Mouse (Mus musculus): ENCODE data around the gene Defa22. TPM values are rescaled to one million over a fixed set of nuclear protein-coding genes. Genes with fewer than 3 reads are reported as not detected.

Gene Defa22
- polyA plus RNA-seq (2012; rRNA removed) = not detected in 2 replicates

GRCm38 (mm10) chr8:21161977-21162376 is at the start of gene Defa22:
Gene Defa22, plus strand, starts transcription at chr8:21162277.

GRCm38 (mm10) chr8:21134342-21134741 is 27.7 kb upstream of the Defa22 start, which contains the start of gene Defa30:
Gene Defa30, plus strand, starts transcription at chr8:21134642.

GRCm38 (mm10) chr8:21191314-21191713 is 29.2 kb downstream of the Defa22 start, which contains the start of gene Defa31:
Gene Defa31, plus strand, starts transcription at chr8:21191614.

GRCm38 (mm10) chr8:21201261-21201660 is 39.2 kb downstream of the Defa22 start, which contains the start of gene Gm15293:
Gene Gm15293, plus strand, starts transcription at chr8:21201561.

Other genes starting within 250 kb of the Defa22 start
- gene Gm6040, start 240.2 kb upstream of the Defa22 start, polyA plus RNA-seq (2012; rRNA removed) = not detected in 2 replicates
- not detected in 2 replicates for gene AY761185, start 217.6 kb upstream of the Defa22 start, polyA plus RNA-seq (2012; rRNA removed)
- not detected in 2 replicates for gene Defa21, start 136.7 kb upstream of the Defa22 start, polyA plus RNA-seq (2012; rRNA removed)
- gene Defa23, start 107.2 kb upstream of the Defa22 start, polyA plus RNA-seq (2012; rRNA removed) = not detected in 2 replicates
- gene Defa35, start 97.2 kb upstream of the Defa22 start, polyA plus RNA-seq (2012; rRNA removed) = not detected in 2 replicates
- gene Defa25, start 77.8 kb upstream of the Defa22 start, polyA plus RNA-seq (2012; rRNA removed) = not detected in 2 replicates
- gene Gm14851, start 66.2 kb upstream of the Defa22 start, polyA plus RNA-seq (2012; rRNA removed) = not detected in 2 replicates
- gene Defa30, start 27.6 kb upstream of the Defa22 start, polyA plus RNA-seq (2012; rRNA removed) = 0.29 TPM in 1 of 2 replicates, not detected in the other
- not detected in 2 replicates for gene Defa31, start 29.3 kb downstream of the Defa22 start, polyA plus RNA-seq (2012; rRNA removed)
- not detected in 2 replicates for gene Gm15293, start 39.3 kb downstream of the Defa22 start, polyA plus RNA-seq (2012; rRNA removed)
- gene Gm15292, start 87.5 kb downstream of the Defa22 start, polyA plus RNA-seq (2012; rRNA removed) = not detected in 2 replicates
- not detected in 2 replicates for gene Defa27, start 153.3 kb downstream of the Defa22 start, polyA plus RNA-seq (2012; rRNA removed)
- not detected in 2 replicates for gene Defa29, start 164.7 kb downstream of the Defa22 start, polyA plus RNA-seq (2012; rRNA removed)
- gene Defa2, start 216.2 kb downstream of the Defa22 start, polyA plus RNA-seq (2012; rRNA removed) = not detected in 2 replicates
- not detected in 2 replicates for gene Defa33, start 229.5 kb downstream of the Defa22 start, polyA plus RNA-seq (2012; rRNA removed)